Mouse (Mus musculus) layer of hippocampus, adult 9-11 months (tissue): Measurements from ENCODE around the gene Samd4.

Source experiments
- DNase-seq: peaks from one replicate; pipeline ENCODE4 v3.0.0; 2022

Samd4 gene

DNA sequence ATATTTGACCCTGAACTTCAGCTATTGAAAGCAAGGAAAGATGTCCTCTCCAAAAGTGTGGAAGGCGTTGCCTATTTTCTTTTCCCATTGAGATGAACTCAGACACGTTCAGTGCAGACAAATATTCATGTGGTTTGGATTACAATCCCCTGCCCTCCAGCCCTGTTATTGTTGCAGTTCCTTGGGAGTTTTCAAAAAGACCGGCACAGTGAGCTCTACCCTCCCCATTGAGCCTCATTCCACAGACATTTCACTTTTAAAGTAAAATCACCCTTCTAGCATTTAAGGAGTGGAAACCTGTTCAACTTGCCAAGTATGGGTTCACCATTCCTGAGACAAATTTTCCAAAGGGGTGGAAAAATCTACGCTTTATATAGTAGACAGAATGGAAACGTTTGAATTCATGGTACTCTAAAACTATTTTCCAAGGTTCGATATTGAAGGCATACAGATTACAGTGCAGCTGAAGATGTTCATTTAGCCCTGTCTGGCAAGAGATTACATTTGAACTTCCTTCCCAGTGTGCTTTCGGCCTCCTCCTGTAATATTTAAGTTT is 76.6 kb downstream of the Samd4 start:
- no peak for DNase-seq

- DNase-seq: no peak
Measured at GRCm38 (mm10) chr14:46959831-46960230, 77.2 kb downstream of the Samd4 start.

DNA sequence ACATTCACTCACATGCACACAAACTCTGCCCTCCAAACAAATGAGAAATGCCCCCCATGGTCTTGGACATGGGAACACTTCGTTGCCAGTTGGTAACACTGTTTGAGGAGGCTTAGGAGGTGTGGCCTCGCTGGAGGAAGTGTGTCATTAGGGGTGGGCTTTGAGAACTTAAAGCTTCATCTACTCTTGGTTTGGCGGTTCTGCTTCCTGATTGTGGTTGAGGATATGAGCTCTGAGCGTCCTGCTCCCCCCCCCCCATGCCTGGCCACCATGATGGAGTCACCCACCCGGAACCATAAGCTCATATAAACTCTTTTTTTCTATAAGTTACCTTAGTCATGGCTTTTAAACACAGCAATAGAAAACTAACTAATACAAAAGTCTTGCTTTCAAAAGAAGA is 80.2 kb downstream of the Samd4 start:
- DNase-seq: no peak

- DNase-seq: no peak
Measured at GRCm38 (mm10) chr14:46964074-46964872, 81.6 kb downstream of the Samd4 start.

DNA sequence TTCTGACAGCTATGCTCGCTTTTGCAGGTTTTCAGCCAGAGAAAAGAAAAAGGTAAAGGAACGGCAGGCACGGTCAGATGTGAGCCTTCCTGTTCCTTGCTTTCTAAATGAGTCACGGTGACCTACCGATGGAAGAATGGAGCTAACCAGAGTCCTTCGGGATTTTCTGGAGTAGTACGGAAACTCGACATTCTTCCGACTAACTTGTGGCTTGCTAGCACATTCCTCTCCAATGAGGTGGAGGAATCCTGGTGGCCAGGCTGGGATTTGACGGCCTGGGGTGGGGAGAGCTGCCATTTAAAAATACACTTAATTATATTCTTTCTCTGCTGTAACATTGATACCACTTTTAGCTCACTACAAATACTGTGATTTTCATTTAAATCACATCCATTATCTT is 83.6 kb downstream of the Samd4 start:
- no peak for DNase-seq

DNA sequence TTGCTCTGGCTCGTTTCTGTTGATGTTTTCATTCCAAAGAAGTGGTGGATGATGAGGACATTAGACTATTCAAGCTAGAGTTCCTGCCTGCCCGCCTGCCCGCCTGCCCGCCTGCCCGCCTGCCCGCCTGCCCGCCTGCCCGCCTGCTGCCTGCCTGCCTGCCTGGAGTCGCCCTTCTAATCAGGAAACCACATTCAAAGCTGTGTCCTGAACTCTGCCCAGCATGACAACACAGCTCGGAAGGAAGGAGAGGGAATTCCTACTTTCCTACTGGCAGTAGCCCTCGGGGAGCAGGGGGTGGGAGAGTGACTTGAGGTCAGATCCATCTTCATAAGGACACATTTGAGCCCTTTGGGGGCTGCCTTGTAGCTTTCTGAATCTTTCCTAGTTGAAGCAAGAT is 85.4 kb downstream of the Samd4 start:
- no peak for DNase-seq

DNA sequence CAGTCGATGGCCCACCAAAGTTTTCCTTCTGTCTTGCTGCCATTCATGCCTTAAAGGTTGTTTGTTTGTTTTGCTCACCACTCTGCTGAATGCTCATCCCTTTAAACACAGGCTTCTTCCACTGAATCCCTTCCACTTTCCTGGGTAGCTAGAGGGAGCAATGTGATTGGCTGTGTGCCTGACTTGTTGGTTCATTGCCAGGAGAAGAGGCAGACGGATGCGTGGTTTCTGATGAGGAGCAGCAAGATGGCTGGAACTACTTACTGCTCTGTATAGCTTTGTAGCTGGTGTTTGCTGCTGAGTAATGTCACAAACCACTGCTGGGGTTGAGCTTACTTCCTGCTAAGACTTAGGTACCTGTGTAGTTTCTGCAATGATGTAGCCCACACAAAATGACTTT is 88.0 kb downstream of the Samd4 start:
- peak; percentile 42 for DNase-seq

DNA sequence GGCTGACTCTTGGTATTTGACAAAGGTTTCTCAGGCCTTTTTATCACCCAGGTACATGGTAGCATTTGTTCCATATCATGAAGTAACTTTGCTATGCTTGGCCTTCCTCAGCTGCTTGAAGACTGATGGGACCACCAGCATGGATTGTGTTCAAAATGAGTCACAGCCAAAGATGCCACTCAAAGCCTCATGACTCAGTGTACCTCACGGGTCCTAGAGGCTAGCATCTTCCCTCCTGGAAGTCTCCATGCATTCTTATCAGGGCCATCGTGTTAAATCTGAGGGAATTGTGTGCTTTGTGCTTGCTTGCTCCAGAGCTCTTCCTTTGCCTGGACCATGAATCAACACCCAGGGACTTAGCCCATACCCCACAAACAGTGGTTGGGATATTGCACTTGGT is 89.1 kb downstream of the Samd4 start:
- no peak for DNase-seq

DNA sequence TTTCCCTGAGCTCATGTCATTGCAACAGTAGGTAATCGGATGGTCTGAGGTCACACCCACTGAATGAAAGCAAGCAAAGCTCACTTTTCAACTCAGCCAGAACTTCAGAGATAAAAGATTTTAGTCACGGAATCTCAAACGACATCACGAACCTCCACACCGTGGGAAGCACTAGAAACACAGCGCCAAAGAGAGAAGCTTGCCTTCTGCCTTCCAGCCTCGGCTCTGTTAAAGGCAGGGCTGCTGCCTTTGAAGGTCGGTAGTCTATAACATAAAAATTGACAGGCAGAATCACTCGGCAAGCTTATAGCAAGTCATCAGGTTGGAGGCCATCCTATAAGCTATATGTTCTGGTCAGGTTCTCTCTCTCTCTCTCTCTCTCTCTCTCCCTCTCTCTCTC is 92.2 kb downstream of the Samd4 start:
- no peak for DNase-seq

DNA sequence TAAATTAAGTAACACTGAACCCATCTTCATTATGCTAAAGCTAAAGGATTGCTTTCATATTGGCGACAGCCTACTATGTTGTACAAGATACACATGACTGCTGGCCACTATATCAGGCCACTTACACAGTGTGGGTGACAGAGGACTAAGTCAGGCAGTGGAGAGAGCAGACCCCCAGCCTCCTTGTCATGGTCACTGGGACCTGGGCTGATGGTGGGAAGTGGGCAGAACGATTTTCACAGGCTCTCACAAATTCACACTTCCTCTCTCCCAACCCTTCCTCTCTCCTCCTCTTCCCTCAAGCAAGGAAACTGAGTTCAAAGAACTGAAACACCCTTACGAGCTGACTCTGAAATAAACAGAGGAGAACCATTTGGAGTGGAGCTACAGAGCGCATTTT is 93.3 kb downstream of the Samd4 start:
- no peak for DNase-seq

DNA sequence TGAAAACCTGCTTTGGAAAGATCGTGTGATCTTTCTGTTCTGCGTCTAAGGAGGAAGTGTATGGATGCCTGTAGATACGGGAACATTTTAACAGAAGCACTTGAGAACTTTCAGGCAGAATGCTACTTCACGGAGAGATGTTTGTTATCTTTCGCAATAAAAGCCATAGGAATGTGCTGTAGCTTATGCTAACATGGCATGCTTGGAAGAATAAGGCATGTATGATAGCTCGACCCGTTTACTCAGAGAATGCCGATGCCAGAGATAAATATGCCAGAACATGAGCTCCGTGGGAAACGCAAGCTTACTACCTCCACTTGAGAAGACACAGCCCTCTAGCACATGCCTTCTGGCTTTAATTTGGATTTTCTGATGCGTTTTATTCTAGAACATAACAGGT is 94.1 kb downstream of the Samd4 start:
- no peak for DNase-seq

- DNase-seq: peak; percentile 35
Measured at GRCm38 (mm10) chr14:46977660-46978059, 95.0 kb downstream of the Samd4 start.

GRCm38 (mm10) chr14:46979172-46979571 is 96.5 kb downstream of the Samd4 start:
- no peak for DNase-seq

GRCm38 (mm10) chr14:46980736-46981438 is 98.2 kb downstream of the Samd4 start:
- peak; percentile 60 for DNase-seq

- no peak for DNase-seq
Measured at GRCm38 (mm10) chr14:46982106-46982505, 99.5 kb downstream of the Samd4 start.

- no peak for DNase-seq
Measured at GRCm38 (mm10) chr14:46984542-46985125, 102.0 kb downstream of the Samd4 start.

- DNase-seq: peak; percentile 42
Measured at GRCm38 (mm10) chr14:46989694-46990093, 107.0 kb downstream of the Samd4 start.

DNA sequence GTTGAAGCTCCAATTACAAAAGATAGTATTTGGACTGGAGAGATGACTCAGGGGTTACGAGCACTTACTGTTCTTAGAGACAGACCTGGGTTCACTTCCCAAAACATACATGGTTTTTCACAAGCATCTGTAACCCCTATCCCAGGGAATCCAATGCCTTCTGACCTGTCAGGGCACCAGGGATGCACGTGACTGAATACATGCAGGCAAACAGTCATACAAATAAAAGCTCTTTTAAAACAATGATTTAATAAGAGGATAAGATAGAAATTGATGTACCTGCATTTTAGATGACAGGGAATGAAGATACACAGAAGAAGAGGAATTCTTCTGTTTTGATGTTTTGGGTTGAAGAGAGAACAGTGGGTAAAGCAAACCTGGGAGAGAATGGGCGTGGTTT is 107.8 kb downstream of the Samd4 start:
- no peak for DNase-seq

GRCm38 (mm10) chr14:46994704-46995103 is 112.0 kb downstream of the Samd4 start:
- no peak for DNase-seq

DNA sequence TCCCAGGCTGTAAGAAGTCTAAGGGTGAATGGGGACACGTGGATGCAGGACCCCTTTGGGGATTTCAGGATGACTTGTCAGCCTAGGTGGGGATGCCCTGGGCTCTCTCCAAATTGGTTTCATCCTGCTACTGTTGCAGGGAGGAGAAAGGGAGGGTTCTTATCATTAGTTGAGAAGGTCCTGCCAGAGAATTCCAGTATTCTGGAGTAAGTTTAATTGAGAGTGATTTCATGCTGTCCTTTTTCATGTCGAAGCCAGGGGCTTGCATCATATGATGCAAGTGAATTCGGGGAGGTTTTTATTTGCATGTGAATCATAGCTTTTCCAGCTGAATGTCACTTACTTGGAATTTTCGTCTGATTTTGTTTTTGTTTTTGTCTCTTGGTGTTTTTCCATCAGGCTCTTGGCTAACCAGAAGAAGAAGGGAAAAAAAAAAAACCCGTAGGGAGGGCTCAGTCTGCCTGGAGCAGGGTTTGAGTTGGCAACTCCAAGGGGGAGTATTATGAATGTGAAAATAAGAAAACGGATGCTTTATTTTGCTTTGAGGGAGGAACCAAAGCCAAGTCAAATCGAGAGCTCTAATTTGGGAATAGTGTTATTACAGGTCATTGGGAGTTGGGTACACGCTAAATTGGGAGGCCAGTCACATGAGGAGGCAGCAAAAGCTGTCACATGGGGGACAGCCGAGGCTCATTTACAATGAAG is 116.8 kb downstream of the Samd4 start:
- no peak for DNase-seq

- DNase-seq: no peak
Measured at GRCm38 (mm10) chr14:47000096-47000736, 117.6 kb downstream of the Samd4 start.
